Comparison of ENCODE assay signal across 18 mouse cellular contexts in genomic region chr10:119670456-119670855, GRCm38 (mm10).
"Had no signal": no experiment of that assay in that cellular context is flagged by ENCODE, and none has a peak within 500 bp of the region (broad histone marks: within the 10 kb centered on the region; RNA-seq: fewer than 3 reads in every experiment).

No protein-coding gene starts in this region.

- H3K4me1 ChIP-seq: liver, embryonic 13.5 days; megakaryocyte, embryonic 14.5 days; neural tube, embryonic 15.5 days had no signal

- H3K27me3 ChIP-seq: liver, embryonic 13.5 days; megakaryocyte, embryonic 14.5 days; neural tube, embryonic 12.5 days; neural tube, embryonic 15.5 days had no signal

- ATAC-seq: lung, postnatal 0 days had no signal

- H3K27ac ChIP-seq: kidney, postnatal 0 days; layer of hippocampus, adult 2 months; liver, embryonic 13.5 days; neural tube, embryonic 12.5 days; neural tube, embryonic 15.5 days had no signal

- H3K4me2 ChIP-seq: liver, embryonic 13.5 days; lung, embryonic 14.5 days; midbrain, embryonic 11.5 days; neural tube, embryonic 12.5 days; neural tube, embryonic 15.5 days had no signal

- H3K9me3 ChIP-seq: liver, embryonic 13.5 days; neural tube, embryonic 12.5 days; neural tube, embryonic 15.5 days had no signal

- H3K36me3 ChIP-seq: liver, embryonic 13.5 days; neural tube, embryonic 12.5 days; neural tube, embryonic 15.5 days had no signal

- DNase-seq: kidney, adult 2 months; kidney, postnatal 25 days; layer of hippocampus, adult 9-11 months; liver, embryonic 13.5 days; lung, embryonic 14.5 days; midbrain, embryonic 14.5 days; right cerebral cortex, adult 18-20 months; right cerebral cortex, postnatal 14 days; right cerebral cortex, postnatal 4 days; thymus, adult 18-20 months; thymus, postnatal 36 days had no signal

- H3K9ac ChIP-seq: liver, embryonic 13.5 days; lung, embryonic 14.5 days; neural tube, embryonic 12.5 days; neural tube, embryonic 15.5 days had no signal

- H3K4me3 ChIP-seq: layer of hippocampus, adult 2 months; liver, embryonic 13.5 days; megakaryocyte, embryonic 14.5 days; neural tube, embryonic 12.5 days; neural tube, embryonic 15.5 days had no signal
